Mouse (Mus musculus) cerebellum, postnatal 10 days (tissue): ENCODE measurements around the gene 4930558K02Rik.

Experiments used
- DNase-seq, 2 experiments: peaks; one replicate each; pipeline ENCODE4 v3.0.0; 2021; ENCODE audit warnings: mixed read lengths in 2 of 2

Gene 4930558K02Rik

GRCm38 (mm10) chr1:161896130-161896529 lies 83.3 kb downstream of the 4930558K02Rik start:
- no peak for DNase-seq

DNA sequence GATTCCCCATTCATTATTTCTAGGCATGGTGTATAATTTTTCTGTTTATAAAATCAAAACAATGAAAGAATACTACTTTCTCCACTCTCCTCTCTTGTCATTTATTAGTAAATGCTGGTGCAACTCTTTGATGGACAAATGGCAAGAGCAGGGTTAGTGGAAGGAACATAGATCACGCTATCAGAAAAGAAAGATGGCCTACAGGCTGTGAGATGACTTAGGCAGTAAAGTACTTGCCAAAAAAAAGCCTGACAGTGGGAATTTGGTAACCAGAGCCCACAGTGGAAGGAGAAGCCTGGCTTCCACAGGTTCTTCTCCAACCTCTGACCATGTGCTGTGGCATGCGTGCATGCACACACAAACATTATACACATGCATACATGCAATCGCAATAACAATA lies 84.4 kb downstream of the 4930558K02Rik start:
- DNase-seq = no peak

GRCm38 (mm10) chr1:161894553-161894952 lies 84.9 kb downstream of the 4930558K02Rik start:
- DNase-seq = no peak

DNA sequence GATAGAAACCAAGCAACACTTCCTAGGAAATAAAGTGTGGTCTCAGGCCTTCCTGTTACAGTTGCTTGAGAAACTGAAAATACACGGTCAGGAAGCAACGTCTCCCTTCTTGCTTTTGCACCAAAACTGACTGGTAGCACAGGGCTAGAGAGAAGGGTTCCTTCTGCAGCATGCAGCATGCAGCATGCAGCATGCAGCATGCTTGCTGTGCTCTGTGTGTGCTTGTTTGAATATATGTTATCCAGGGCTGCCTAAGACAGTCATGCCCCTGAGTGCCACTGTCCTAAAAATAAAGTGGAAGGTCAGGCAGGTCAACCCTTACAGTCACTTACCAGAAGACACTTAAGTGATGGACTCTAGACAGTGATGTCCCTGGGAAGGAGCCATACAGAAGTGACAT lies 85.3 kb downstream of the 4930558K02Rik start:
- DNase-seq = no peak
